Mouse (Mus musculus): ENCODE results near the gene Plce1. TPM values are rescaled to one million over a fixed set of nuclear protein-coding genes. Genes with fewer than 3 reads are reported as not detected.
A peak's percentile ranks its signal among the peaks of the same experiment; 100 is the strongest.

The Plce1 gene
- polyA plus RNA-seq, 1 experiment from 2014 or later, result 4.3 TPM

- 86% methylated on average over 8 of the region's 8 CpGs for WGBS
- no peaks in the 10 kb centered on the region for H3K4me1 ChIP-seq (ENCODE audit: control insufficient read depth, insufficient read depth, low read length)
- H3K27me3 ChIP-seq (ENCODE audit: control insufficient read depth, insufficient read depth, low read length), result no peaks in the 10 kb centered on the region
- ATAC-seq (ENCODE audit: low FRiP score), result no peak
- H3K36me3 ChIP-seq (ENCODE audit: control insufficient read depth, insufficient read depth, low read length), result no peaks in the 10 kb centered on the region
- no peaks in the 10 kb centered on the region for H3K9me3 ChIP-seq (ENCODE audit: control insufficient read depth, low read length)
- H3K4me2 ChIP-seq, result no peak overlapping the region
- H3K27ac ChIP-seq (ENCODE audit: low read depth, low read length), result no peak overlapping the region
- no peak overlapping the region for H3K9ac ChIP-seq (ENCODE audit: low read length)
- peak; percentile 45 for DNase-seq (ENCODE audit: low spot score, missing footprints)
- no peak overlapping the region for H3K4me3 ChIP-seq (ENCODE audit: low read depth, low read length)
Measured at GRCm38 (mm10) chr19:38744546-38744945, 263.6 kb downstream of the Plce1 start.

DNA sequence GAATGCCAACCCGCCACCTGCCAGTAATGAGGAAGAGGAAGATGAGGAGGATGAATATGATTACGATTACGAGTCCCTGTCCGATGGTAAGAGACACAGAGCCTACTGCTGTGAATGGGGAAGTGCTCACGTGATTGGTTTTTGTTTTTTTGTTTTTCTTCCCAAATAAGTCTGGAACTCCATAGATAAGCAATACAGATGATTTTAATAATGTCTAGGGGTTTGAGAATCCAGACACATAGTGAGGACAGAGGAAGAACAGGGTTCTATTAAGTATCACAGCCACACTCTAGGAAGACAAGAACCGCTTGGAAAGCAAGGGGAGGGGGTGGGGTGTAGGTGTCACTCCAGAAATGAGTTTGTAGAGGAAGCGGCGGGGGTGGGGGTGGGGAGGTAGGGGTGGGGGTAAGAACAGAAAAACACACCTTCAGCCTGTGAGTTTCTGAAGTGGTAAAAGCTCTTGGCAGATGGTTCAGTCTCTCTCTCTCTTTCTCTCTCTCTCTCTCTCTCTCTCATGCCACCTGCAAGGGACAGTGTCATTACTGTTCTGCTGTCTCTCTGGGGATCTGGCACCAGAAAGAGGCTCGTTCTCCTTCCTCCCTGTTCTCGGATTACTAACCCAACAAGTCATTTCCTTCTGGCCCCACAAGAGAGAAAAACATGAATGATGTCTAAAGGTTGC is 265.0 kb downstream of the Plce1 start:
- DNase-seq (ENCODE audit: low spot score, missing footprints) (no peak), ATAC-seq (ENCODE audit: low FRiP score) (no peak)
- Histone ChIP-seq H3K4me3 (ENCODE audit: low read depth, low read length) (no peak overlapping the region), H3K4me1 (ENCODE audit: control insufficient read depth, insufficient read depth, low read length) (no peaks in the 10 kb centered on the region), H3K36me3 (ENCODE audit: control insufficient read depth, insufficient read depth, low read length) (no peaks in the 10 kb centered on the region), H3K9me3 (ENCODE audit: control insufficient read depth, low read length) (no peaks in the 10 kb centered on the region), H3K9ac (ENCODE audit: low read length) (no peak overlapping the region), H3K27ac (ENCODE audit: low read depth, low read length) (no peak overlapping the region), H3K27me3 (ENCODE audit: control insufficient read depth, insufficient read depth, low read length) (no peaks in the 10 kb centered on the region), H3K4me2 (no peak overlapping the region)
- 75% methylated on average over 10 of the region's 10 CpGs for WGBS

- 83% methylated on average over 6 of the region's 6 CpGs for WGBS
- DNase-seq (ENCODE audit: low spot score, missing footprints), result no peak
- no peak overlapping the region for H3K4me2 ChIP-seq
Measured at GRCm38 (mm10) chr19:38746492-38747014, 265.6 kb downstream of the Plce1 start.

GRCm38 (mm10) chr19:38750192-38750591 is 269.3 kb downstream of the Plce1 start:
- Histone ChIP-seq H3K4me2 (no peak overlapping the region), H3K4me1 (ENCODE audit: control insufficient read depth, insufficient read depth, low read length) (no peaks in the 10 kb centered on the region), H3K27ac (ENCODE audit: low read depth, low read length) (no peak overlapping the region), H3K9me3 (ENCODE audit: control insufficient read depth, low read length) (no peaks in the 10 kb centered on the region), H3K4me3 (ENCODE audit: low read depth, low read length) (no peak overlapping the region), H3K36me3 (ENCODE audit: control insufficient read depth, insufficient read depth, low read length) (no peaks in the 10 kb centered on the region), H3K27me3 (ENCODE audit: control insufficient read depth, insufficient read depth, low read length) (no peaks in the 10 kb centered on the region), H3K9ac (ENCODE audit: low read length) (no peak overlapping the region)
- DNase-seq (ENCODE audit: low spot score, missing footprints) (no peak), ATAC-seq (ENCODE audit: low FRiP score) (no peak)
- 72% methylated on average over 4 of the region's 4 CpGs for WGBS

More at GRCm38 (mm10) chr19:38746492-38747014, 265.6 kb downstream of the Plce1 start:
- Histone ChIP-seq H3K9ac (ENCODE audit: low read length) (no peak overlapping the region), H3K27me3 (ENCODE audit: control insufficient read depth, insufficient read depth, low read length) (no peaks in the 10 kb centered on the region), H3K27ac (ENCODE audit: low read depth, low read length) (no peak overlapping the region), H3K4me1 (ENCODE audit: control insufficient read depth, insufficient read depth, low read length) (no peaks in the 10 kb centered on the region), H3K36me3 (ENCODE audit: control insufficient read depth, insufficient read depth, low read length) (no peaks in the 10 kb centered on the region), H3K9me3 (ENCODE audit: control insufficient read depth, low read length) (no peaks in the 10 kb centered on the region), H3K4me3 (ENCODE audit: low read depth, low read length) (no peak overlapping the region)
- ATAC-seq (ENCODE audit: low FRiP score), result no peak

DNA sequence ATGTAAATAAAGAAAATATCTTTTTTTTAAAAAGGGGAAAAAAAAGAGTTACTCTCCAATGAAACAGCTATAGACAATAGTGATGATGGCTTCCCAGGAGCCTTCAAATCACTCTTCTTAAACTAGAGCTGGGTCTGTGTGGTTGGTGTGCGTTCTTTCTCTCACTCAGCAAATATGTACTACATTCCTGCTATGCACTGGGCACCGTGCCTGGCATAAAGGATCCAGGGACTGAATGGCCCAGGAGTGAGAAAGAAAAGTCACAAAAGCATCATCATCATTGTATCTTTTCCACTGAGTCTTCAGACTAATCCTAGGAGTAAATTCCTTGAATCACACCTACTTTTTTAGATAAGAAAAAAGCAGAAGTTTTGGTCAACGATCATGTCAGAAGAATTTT is 276.3 kb downstream of the Plce1 start:
- no peaks in the 10 kb centered on the region for H3K36me3 ChIP-seq (ENCODE audit: control insufficient read depth, insufficient read depth, low read length)
- no peak for DNase-seq (ENCODE audit: low spot score, missing footprints)
- H3K9me3 ChIP-seq (ENCODE audit: control insufficient read depth, low read length), result no peaks in the 10 kb centered on the region
- WGBS, result 88% methylated on average over 3 of the region's 3 CpGs
- no peak overlapping the region for H3K9ac ChIP-seq (ENCODE audit: low read length)
- H3K27ac ChIP-seq (ENCODE audit: low read depth, low read length), result no peak overlapping the region
- no peak overlapping the region for H3K4me3 ChIP-seq (ENCODE audit: low read depth, low read length)
- ATAC-seq (ENCODE audit: low FRiP score), result no peak
- H3K4me1 ChIP-seq (ENCODE audit: control insufficient read depth, insufficient read depth, low read length), result no peaks in the 10 kb centered on the region
- no peak overlapping the region for H3K4me2 ChIP-seq
- no peaks in the 10 kb centered on the region for H3K27me3 ChIP-seq (ENCODE audit: control insufficient read depth, insufficient read depth, low read length)

GRCm38 (mm10) chr19:38758056-38758455 is 277.1 kb downstream of the Plce1 start:
- Histone ChIP-seq H3K36me3 (ENCODE audit: control insufficient read depth, insufficient read depth, low read length) (no peaks in the 10 kb centered on the region), H3K9me3 (ENCODE audit: control insufficient read depth, low read length) (no peaks in the 10 kb centered on the region), H3K4me1 (ENCODE audit: control insufficient read depth, insufficient read depth, low read length) (no peaks in the 10 kb centered on the region), H3K27me3 (ENCODE audit: control insufficient read depth, insufficient read depth, low read length) (no peaks in the 10 kb centered on the region), H3K4me2 (no peak overlapping the region), H3K4me3 (ENCODE audit: low read depth, low read length) (no peak overlapping the region), H3K9ac (ENCODE audit: low read length) (no peak overlapping the region), H3K27ac (ENCODE audit: low read depth, low read length) (no peak overlapping the region)
- DNase-seq (ENCODE audit: low spot score, missing footprints) (no peak), ATAC-seq (ENCODE audit: low FRiP score) (no peak)
- WGBS, result 57% methylated on average over 5 of the region's 5 CpGs

DNA sequence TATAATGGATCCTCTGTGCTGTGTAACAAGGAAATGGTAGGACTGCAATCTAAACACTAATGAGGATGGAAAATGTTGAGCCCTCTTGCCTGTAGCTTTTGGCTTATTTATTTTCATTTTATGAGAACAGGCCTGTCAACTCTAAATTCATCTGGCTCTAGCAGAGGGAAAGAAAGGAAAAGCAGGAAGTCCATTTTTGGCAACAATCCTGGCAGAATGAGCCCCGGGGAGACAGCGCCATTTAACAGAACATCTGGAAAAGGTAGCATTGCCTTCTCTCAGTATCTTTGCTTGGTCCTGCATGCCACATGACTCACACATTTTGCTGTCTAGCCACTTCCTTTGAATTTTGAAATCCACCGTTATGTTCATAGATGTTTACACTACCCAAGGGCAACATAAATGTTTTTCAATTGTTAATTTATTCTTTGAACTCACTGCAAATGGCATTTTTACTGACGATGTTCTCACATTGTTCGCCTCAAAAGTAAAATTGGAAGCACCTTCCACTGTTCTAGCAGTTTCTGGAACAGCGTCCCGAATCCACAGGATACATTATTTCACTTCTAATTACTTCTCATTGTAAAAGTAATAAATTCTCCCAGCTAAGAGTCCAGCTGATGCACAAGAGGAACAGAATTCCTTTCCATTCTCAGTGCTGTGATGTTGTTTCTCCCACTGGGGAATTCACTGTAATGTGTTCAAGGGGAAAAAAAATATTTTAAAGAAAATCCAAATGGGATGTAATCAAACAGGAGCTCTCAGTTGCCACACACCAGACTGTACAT is 278.0 kb downstream of the Plce1 start:
- no peaks in the 10 kb centered on the region for H3K36me3 ChIP-seq (ENCODE audit: control insufficient read depth, insufficient read depth, low read length)
- WGBS, result 88% methylated on average over 7 of the region's 7 CpGs
- DNase-seq (ENCODE audit: low spot score, missing footprints) (no peak), ATAC-seq (ENCODE audit: low FRiP score) (no peak)
- no peak overlapping the region for H3K4me2 ChIP-seq
- H3K27me3 ChIP-seq (ENCODE audit: control insufficient read depth, insufficient read depth, low read length), result no peaks in the 10 kb centered on the region
- no peak overlapping the region for H3K9ac ChIP-seq (ENCODE audit: low read length)
- no peak overlapping the region for H3K4me3 ChIP-seq (ENCODE audit: low read depth, low read length)
- H3K9me3 ChIP-seq (ENCODE audit: control insufficient read depth, low read length), result no peaks in the 10 kb centered on the region
- H3K27ac ChIP-seq (ENCODE audit: low read depth, low read length), result no peak overlapping the region
- no peaks in the 10 kb centered on the region for H3K4me1 ChIP-seq (ENCODE audit: control insufficient read depth, insufficient read depth, low read length)

- Histone ChIP-seq H3K27ac (ENCODE audit: low read depth, low read length) (no peak overlapping the region), H3K36me3 (ENCODE audit: control insufficient read depth, insufficient read depth, low read length) (no peaks in the 10 kb centered on the region), H3K27me3 (ENCODE audit: control insufficient read depth, insufficient read depth, low read length) (no peaks in the 10 kb centered on the region), H3K4me2 (no peak overlapping the region), H3K4me1 (ENCODE audit: control insufficient read depth, insufficient read depth, low read length) (no peaks in the 10 kb centered on the region), H3K9me3 (ENCODE audit: control insufficient read depth, low read length) (no peaks in the 10 kb centered on the region), H3K9ac (ENCODE audit: low read length) (no peak overlapping the region), H3K4me3 (ENCODE audit: low read depth, low read length) (no peak overlapping the region)
- DNase-seq (ENCODE audit: low spot score, missing footprints), result no peak
- WGBS, result 94% methylated on average over 3 of the region's 3 CpGs
- no peak for ATAC-seq (ENCODE audit: low FRiP score)
Measured at GRCm38 (mm10) chr19:38760441-38760840, 279.5 kb downstream of the Plce1 start.

GRCm38 (mm10) chr19:38766306-38766705 is 285.4 kb downstream of the Plce1 start:
- Histone ChIP-seq H3K9ac (ENCODE audit: low read length) (no peak overlapping the region), H3K4me2 (no peak overlapping the region), H3K27ac (ENCODE audit: low read depth, low read length) (no peak overlapping the region), H3K9me3 (ENCODE audit: control insufficient read depth, low read length) (no peaks in the 10 kb centered on the region), H3K27me3 (ENCODE audit: control insufficient read depth, insufficient read depth, low read length) (no peaks in the 10 kb centered on the region), H3K4me1 (ENCODE audit: control insufficient read depth, insufficient read depth, low read length) (no peaks in the 10 kb centered on the region), H3K4me3 (ENCODE audit: low read depth, low read length) (no peak overlapping the region), H3K36me3 (ENCODE audit: control insufficient read depth, insufficient read depth, low read length) (no peaks in the 10 kb centered on the region)
- ATAC-seq (ENCODE audit: low FRiP score) (no peak), DNase-seq (ENCODE audit: low spot score, missing footprints) (no peak)
- WGBS, result 92% methylated on average over 2 of the region's 2 CpGs

Data from midbrain, embryonic 11.5 days (tissue).